Mouse (Mus musculus): Measurements from ENCODE around the gene 2210408I21Rik.

The 2210408I21Rik gene

GRCm38 (mm10) chr13:77278659-77279413 lies 143.5 kb downstream of the 2210408I21Rik start:
- DNase-seq: no peak

- no peak for DNase-seq
Measured at GRCm38 (mm10) chr13:77295519-77295918, 160.2 kb downstream of the 2210408I21Rik start.

- no peak for DNase-seq
Measured at GRCm38 (mm10) chr13:77324101-77324500, 188.8 kb downstream of the 2210408I21Rik start.

- DNase-seq: no peak
Measured at GRCm38 (mm10) chr13:77326174-77326959, 191.0 kb downstream of the 2210408I21Rik start.

GRCm38 (mm10) chr13:77342097-77342496 lies 206.8 kb downstream of the 2210408I21Rik start:
- DNase-seq: no peak

GRCm38 (mm10) chr13:77385448-77385970 lies 250.2 kb downstream of the 2210408I21Rik start:
- no peak for DNase-seq

- DNase-seq: no peak
Measured at GRCm38 (mm10) chr13:77386001-77386400, 250.7 kb downstream of the 2210408I21Rik start.

- DNase-seq: no peak
Measured at GRCm38 (mm10) chr13:77388148-77388547, 252.8 kb downstream of the 2210408I21Rik start.

GRCm38 (mm10) chr13:77389209-77389608 lies 253.9 kb downstream of the 2210408I21Rik start:
- DNase-seq: no peak

- no peak for DNase-seq
Measured at GRCm38 (mm10) chr13:77396374-77396773, 261.0 kb downstream of the 2210408I21Rik start.

GRCm38 (mm10) chr13:77396981-77397380 lies 261.6 kb downstream of the 2210408I21Rik start:
- DNase-seq: no peak

GRCm38 (mm10) chr13:77397646-77398045 lies 262.3 kb downstream of the 2210408I21Rik start:
- DNase-seq: no peak

GRCm38 (mm10) chr13:77398477-77398876 lies 263.1 kb downstream of the 2210408I21Rik start:
- no peak for DNase-seq

GRCm38 (mm10) chr13:77400762-77401161 lies 265.4 kb downstream of the 2210408I21Rik start:
- DNase-seq: no peak

- DNase-seq: no peak
Measured at GRCm38 (mm10) chr13:77408530-77408929, 273.2 kb downstream of the 2210408I21Rik start.

- DNase-seq: no peak
Measured at GRCm38 (mm10) chr13:77409804-77410203, 274.5 kb downstream of the 2210408I21Rik start.

- DNase-seq: no peak
Measured at GRCm38 (mm10) chr13:77412829-77413228, 277.5 kb downstream of the 2210408I21Rik start.

GRCm38 (mm10) chr13:77450007-77450567 lies 314.7 kb downstream of the 2210408I21Rik start:
- no peak for DNase-seq

GRCm38 (mm10) chr13:77470093-77470621 lies 334.8 kb downstream of the 2210408I21Rik start:
- DNase-seq: no peak

- DNase-seq: no peak
Measured at GRCm38 (mm10) chr13:77476420-77476819, 341.1 kb downstream of the 2210408I21Rik start.

- DNase-seq: no peak
Measured at GRCm38 (mm10) chr13:77478425-77479119, 343.2 kb downstream of the 2210408I21Rik start.

GRCm38 (mm10) chr13:77489938-77490651 lies 354.8 kb downstream of the 2210408I21Rik start:
- DNase-seq: no peak
